Mouse (Mus musculus) liver, embryonic 11.5 days (tissue): ENCODE results near the gene Dis3. TPM values are rescaled to one million over a fixed set of nuclear protein-coding genes. Genes with fewer than 3 reads are reported as not detected.
"Not testable (repeated sequence)": the region's sequence is repeated elsewhere in the genome, so short reads cannot be mapped to it uniquely, and the experiment has no call there.

Experiments
- ATAC-seq: fragments of 200-750 bp; cut with Nextera tagmentation; replicated peaks from 2 replicates; pipeline ENCODE4 v1.8.0; 2017; ENCODE audit warnings: moderate number of reproducible peaks, mild to moderate bottlenecking, moderate TSS enrichment, moderate library complexity; ENCODE audit not compliant: low FRiP score
- DNase-seq: peaks from one replicate; pipeline ENCODE4 v3.0.0-alpha.2; 2017; ENCODE audit warnings: low spot score
- H3K27ac ChIP-seq: fragments of 300-500 bp; sonication (generic); 2 replicates; pipeline ENCODE4 v1.5.1; 2014; ENCODE audit warnings: mild to moderate bottlenecking, low read depth, low read length, control low read depth
- H3K27me3 ChIP-seq: fragments of 300-500 bp; sonication (generic); replicated peaks from 2 replicates; pipeline ENCODE4 v1.6.1; 2014; ENCODE audit warnings: low read length, mixed read lengths; ENCODE audit not compliant: control insufficient read depth, insufficient read depth
- H3K36me3 ChIP-seq: fragments of 300-500 bp; sonication (generic); 2 replicates; pipeline ENCODE4 v1.6.1; 2014; ENCODE audit warnings: mild to moderate bottlenecking, low read length, moderate library complexity, mixed read lengths; ENCODE audit not compliant: control insufficient read depth, insufficient read depth
- H3K4me1 ChIP-seq: fragments of 300-500 bp; sonication (generic); replicated peaks from 2 replicates; pipeline ENCODE4 v1.6.1; 2014; ENCODE audit warnings: low read length, mixed read lengths; ENCODE audit not compliant: control insufficient read depth, insufficient read depth
- H3K4me2 ChIP-seq: fragments of 300-500 bp; sonication (generic); 2 replicates; pipeline ENCODE4 v1.6.1; 2014; ENCODE audit warnings: mild to moderate bottlenecking, control low read depth, moderate library complexity
- H3K4me3 ChIP-seq: fragments of 300-500 bp; sonication (generic); 2 replicates; pipeline ENCODE4 v1.5.1; 2014; ENCODE audit warnings: low read depth, low read length, control low read depth
- H3K9ac ChIP-seq: fragments of 300-500 bp; sonication (generic); 2 replicates; pipeline ENCODE4 v1.6.1; 2014; ENCODE audit warnings: low read depth, low read length, control low read depth
- H3K9me3 ChIP-seq: fragments of 300-500 bp; sonication (generic); 2 replicates; pipeline ENCODE4 v1.6.1; 2016; ENCODE audit warnings: low read length, inconsistent platforms, mixed read lengths; ENCODE audit not compliant: control insufficient read depth
- WGBS: fragments of 180-500 bp; shearing (Covaris S2); extraction: QIAGEN DNeasy Blood & Tissue Kit; methylation state at CpG from one replicate; pipeline ENCODE4 v1.1.7; 2014; 5-methylcytosine and 5-hydroxymethylcytosine counted together
- polyA plus RNA-seq: library from polyadenylated mRNA; unstranded; fragments of >200 nt; fragmentation: Nextera tagmentation; extraction: Ambion mirVana; gene quantifications from 2 replicates; pipeline ENCODE4 v1.2.1, GENCODE M21; 2014

The Dis3 gene
- polyA plus RNA-seq, 1 experiment from 2014 or later = 44.6 TPM

GRCm38 (mm10) chr14:99036039-99036438, 63.5 kb downstream of the Dis3 start:
- H3K4me1 ChIP-seq = no peaks in the 10 kb centered on the region; the same call in 1 of the 2 replicates
- ATAC-seq (no peak), DNase-seq (no peak)
- no peak overlapping the region for H3K27ac ChIP-seq
- no peaks in the 10 kb centered on the region for H3K9me3 ChIP-seq
- H3K9ac ChIP-seq = no peak overlapping the region
- H3K4me2 ChIP-seq = no peak overlapping the region
- WGBS = 88% methylated on average over 4 of the region's 4 CpGs
- peaks cover 10% of the 10 kb centered on the region; the same call in 1 of the 2 replicates for H3K36me3 ChIP-seq
- H3K27me3 ChIP-seq = no peaks in the 10 kb centered on the region
- no peak overlapping the region for H3K4me3 ChIP-seq

- H3K4me2 ChIP-seq, H3K9me3 ChIP-seq, H3K27me3 ChIP-seq, H3K4me3 ChIP-seq, DNase-seq, H3K27ac ChIP-seq, ATAC-seq, H3K4me1 ChIP-seq, H3K9ac ChIP-seq: not testable (repeated sequence)
- 93% methylated on average over 8 of the region's 8 CpGs for WGBS
- peaks cover 10% of the 10 kb centered on the region; the same call in 1 of the 2 replicates for H3K36me3 ChIP-seq
Measured at GRCm38 (mm10) chr14:99034851-99035250, 64.7 kb downstream of the Dis3 start.

GRCm38 (mm10) chr14:99032596-99032995, 67.0 kb downstream of the Dis3 start:
- Histone ChIP-seq H3K27ac (no peak overlapping the region), H3K9ac (no peak overlapping the region), H3K27me3 (no peaks in the 10 kb centered on the region), H3K4me1 (no peaks in the 10 kb centered on the region), H3K36me3 (peaks cover 7% of the 10 kb centered on the region; the same call in 1 of the 2 replicates), H3K9me3 (no peaks in the 10 kb centered on the region), H3K4me3 (no peak overlapping the region), H3K4me2 (no peak overlapping the region)
- ATAC-seq (no peak), DNase-seq (no peak)
- 79% methylated on average over 5 of the region's 5 CpGs for WGBS

- no peaks in the 10 kb centered on the region for H3K4me1 ChIP-seq
- H3K4me2 ChIP-seq = no peak overlapping the region
- no peak overlapping the region for H3K9ac ChIP-seq
- ATAC-seq = 0 out of 2 replicates have a peak, but pooled peaks have one; percentile 38
- 87% methylated on average over 5 of the region's 5 CpGs for WGBS
- no peak overlapping the region for H3K27ac ChIP-seq
- no peaks in the 10 kb centered on the region for H3K27me3 ChIP-seq
- DNase-seq = no peak
- peaks cover 7% of the 10 kb centered on the region; the same call in 1 of the 2 replicates for H3K36me3 ChIP-seq
- no peak overlapping the region for H3K4me3 ChIP-seq
- no peaks in the 10 kb centered on the region for H3K9me3 ChIP-seq
Measured at GRCm38 (mm10) chr14:99031337-99031873, 68.2 kb downstream of the Dis3 start.

GRCm38 (mm10) chr14:99029987-99030386, 69.6 kb downstream of the Dis3 start:
- no peak for DNase-seq
- H3K9me3 ChIP-seq = no peaks in the 10 kb centered on the region
- no peak overlapping the region for H3K27ac ChIP-seq
- no peak for ATAC-seq
- H3K4me2 ChIP-seq = no peak overlapping the region
- no peak overlapping the region for H3K4me3 ChIP-seq
- 71% methylated on average over 5 of the region's 5 CpGs for WGBS
- no peaks in the 10 kb centered on the region for H3K27me3 ChIP-seq
- 0 out of 2 replicates have a peak, but pooled peaks cover 3% of the 10 kb centered on the region for H3K36me3 ChIP-seq
- H3K4me1 ChIP-seq = no peaks in the 10 kb centered on the region
- H3K9ac ChIP-seq = no peak overlapping the region

Other genes with a start within 250 kb of the Dis3 start
- gene Rpl36a-ps1, start 105.5 kb downstream of the Dis3 start, polyA plus RNA-seq = 2.5 TPM in 2 replicates
- gene Mzt1, start 53.6 kb downstream of the Dis3 start, polyA plus RNA-seq = 77.3 and 80.6 TPM in 2 replicates
- gene Bora, start 53.5 kb downstream of the Dis3 start, polyA plus RNA-seq = 70.4 and 76.3 TPM in 2 replicates
- gene Pibf1, start 346 bp downstream of the Dis3 start, polyA plus RNA-seq = 15.9 and 17.8 TPM in 2 replicates
- gene Klf5, start 198.9 kb upstream of the Dis3 start, polyA plus RNA-seq = 2.7 and 3.5 TPM in 2 replicates